Mouse (Mus musculus) macrophage (primary cell): ENCODE results near the gene Npr1. TPM values are rescaled to one million over a fixed set of nuclear protein-coding genes. Genes with fewer than 3 reads are reported as not detected.

Experiments used
- H3K27ac ChIP-seq: fragments of 350-480 bp; formaldehyde crosslinking; 2 replicates; pipeline ENCODE4 v1.9.0; 2021
- H3K36me3 ChIP-seq: fragments of 350-480 bp; formaldehyde crosslinking; 2 replicates; pipeline ENCODE4 v1.9.0; 2021; ENCODE audit errors: inconsistent target
- H3K4me3 ChIP-seq: fragments of 350-480 bp; formaldehyde crosslinking; 2 replicates; pipeline ENCODE4 v1.9.0; 2021; ENCODE audit errors: inconsistent target
- H3K79me2 ChIP-seq: fragments of 350-480 bp; formaldehyde crosslinking; 2 replicates; pipeline ENCODE4 v1.9.0; 2021; ENCODE audit errors: inconsistent target
- WGBS: methylation state at CpG from one replicate; pipeline ENCODE4 v1.1.7; 2026; ENCODE audit warnings: inconsistent platforms; ENCODE audit not compliant: missing documents; 5-methylcytosine and 5-hydroxymethylcytosine counted together
- polyA plus RNA-seq: library from polyadenylated mRNA; stranded (reverse); fragments of 250-400 nt; gene quantifications from 3 replicates; pipeline ENCODE4 v1.2.4, GENCODE M21; 2018; ENCODE audit warnings: inconsistent platforms

The Npr1 gene
- polyA plus RNA-seq, 1 experiment from 2014 or later, result 0.40 TPM

DNA sequence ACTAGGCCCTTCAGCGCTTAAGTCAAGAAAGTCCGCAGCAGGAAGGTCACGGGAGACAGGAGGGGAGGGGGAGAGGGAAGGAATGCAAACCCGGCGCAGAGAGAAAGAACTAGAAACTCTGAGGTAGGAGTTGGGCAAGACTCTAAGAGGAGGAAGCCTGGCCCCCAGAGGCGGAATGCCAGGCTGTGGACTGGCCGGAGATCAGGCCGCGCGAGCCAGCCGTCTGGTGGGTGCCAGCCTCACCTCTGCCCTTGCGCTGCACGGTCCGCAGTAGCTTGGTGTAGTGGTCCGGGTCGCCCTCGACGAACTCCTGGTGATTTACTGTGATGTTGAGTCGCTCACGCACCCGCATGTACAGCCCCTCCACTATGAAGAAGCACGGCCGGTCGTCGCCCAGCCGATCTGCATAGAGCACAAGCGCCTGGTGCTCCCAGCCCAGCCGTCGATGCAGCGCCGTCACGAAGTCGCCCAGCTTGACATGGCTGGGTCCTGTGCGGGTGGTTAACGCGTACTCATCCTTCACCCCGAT is 1.1 kb downstream of the Npr1 start:
- Histone ChIP-seq H3K27ac (no peak overlapping the region), H3K79me2 (no peaks in the 10 kb centered on the region), H3K4me3 (no peak overlapping the region), H3K36me3 (no peaks in the 10 kb centered on the region)
- WGBS, result 32% methylated on average over 36 of the region's 37 CpGs

DNA sequence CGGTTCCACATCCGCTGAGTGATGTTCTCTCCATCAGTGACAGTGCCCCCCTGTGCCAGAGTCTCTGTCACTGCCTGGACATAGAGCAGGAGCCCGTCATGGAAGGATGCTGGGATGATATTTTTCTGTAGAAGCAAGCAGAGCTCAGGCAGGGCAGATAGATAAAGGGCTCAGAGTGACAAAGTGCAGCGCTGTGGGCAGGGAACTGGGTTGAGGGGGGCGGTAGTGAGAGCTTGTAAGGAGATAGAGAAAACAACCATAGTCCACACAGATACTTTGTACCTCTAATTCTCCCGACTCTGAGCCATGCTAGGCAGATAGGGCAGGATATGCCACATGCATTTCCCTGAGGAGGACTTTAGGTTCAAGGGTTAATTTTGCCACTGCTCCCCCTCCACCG is 3.1 kb downstream of the Npr1 start:
- 63% methylated on average over 7 of the region's 7 CpGs for WGBS

DNA sequence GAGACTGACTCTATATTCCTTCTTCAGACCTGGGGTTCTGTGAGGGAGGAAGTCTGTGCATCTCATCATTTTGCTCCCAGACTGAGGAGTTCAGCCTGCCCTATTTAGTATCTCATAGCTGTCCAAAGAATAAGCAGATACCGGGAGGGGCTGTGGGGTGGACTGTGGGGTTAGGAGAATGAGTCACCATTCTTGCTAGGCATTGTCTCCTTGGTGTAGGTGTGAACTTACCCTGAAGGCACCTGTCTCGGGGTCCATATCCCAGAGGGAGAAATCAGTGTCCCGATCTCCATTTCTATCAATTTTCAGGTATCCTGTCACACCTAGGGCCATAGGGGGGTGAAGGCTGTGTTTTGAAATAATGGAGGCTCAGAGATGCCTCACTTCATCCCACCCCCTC is 3.7 kb downstream of the Npr1 start:
- Histone ChIP-seq H3K79me2 (no peaks in the 10 kb centered on the region), H3K27ac (no peak overlapping the region), H3K36me3 (no peaks in the 10 kb centered on the region), H3K4me3 (no peak overlapping the region)
- 90% methylated on average over 3 of the region's 3 CpGs for WGBS

More for the DNA sequence above, 3.1 kb downstream of the Npr1 start:
- no peak overlapping the region for H3K4me3 ChIP-seq
- H3K79me2 ChIP-seq, result no peaks in the 10 kb centered on the region
- H3K27ac ChIP-seq, result no peak overlapping the region
- no peaks in the 10 kb centered on the region for H3K36me3 ChIP-seq

DNA sequence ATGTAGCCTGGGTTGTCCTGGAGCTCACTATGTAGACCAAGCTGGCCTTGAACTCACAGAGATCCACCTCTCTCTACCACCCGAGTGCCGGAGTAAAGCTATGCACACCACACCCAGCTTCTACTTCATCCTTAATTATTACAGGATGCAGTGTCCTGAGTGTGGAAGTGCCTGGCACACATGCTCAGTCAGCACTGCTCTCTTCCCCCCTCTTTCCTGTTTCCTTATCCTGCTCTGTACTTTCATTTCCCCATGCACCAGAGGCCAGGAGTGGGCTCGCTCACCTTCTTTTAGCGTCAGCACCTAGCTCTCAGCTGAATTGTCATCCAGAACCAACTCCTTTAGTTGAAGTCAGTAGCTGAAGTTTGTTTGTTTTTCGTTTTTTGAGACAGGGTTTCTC is 5.4 kb downstream of the Npr1 start:
- no peaks in the 10 kb centered on the region for H3K79me2 ChIP-seq
- 61% methylated on average over 5 of the region's 5 CpGs for WGBS
- no peak overlapping the region for H3K4me3 ChIP-seq
- H3K27ac ChIP-seq, result no peak overlapping the region
- H3K36me3 ChIP-seq, result no peaks in the 10 kb centered on the region

DNA sequence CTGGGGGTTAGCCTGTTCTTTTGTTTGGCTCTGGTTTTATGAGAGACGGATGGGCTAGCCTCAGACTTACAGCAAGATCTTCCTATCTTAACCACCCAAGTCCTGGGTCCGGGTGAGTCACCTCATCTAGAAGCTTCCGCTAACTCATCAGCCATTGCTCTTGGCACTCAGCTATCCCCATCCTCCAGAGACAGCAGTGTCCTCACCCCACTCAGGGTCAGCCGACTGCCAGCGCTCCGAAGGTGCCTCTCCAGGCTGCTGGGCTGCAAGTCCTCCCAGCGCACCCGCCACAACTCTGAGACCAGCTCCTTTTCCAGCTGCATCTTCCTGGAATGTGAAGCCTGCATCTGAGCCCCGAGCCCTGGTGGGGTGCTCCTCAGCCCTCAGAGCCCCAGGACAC is 5.9 kb downstream of the Npr1 start:
- Histone ChIP-seq H3K27ac (no peak overlapping the region), H3K4me3 (no peak overlapping the region), H3K36me3 (no peaks in the 10 kb centered on the region), H3K79me2 (no peaks in the 10 kb centered on the region)
- 96% methylated on average over 9 of the region's 9 CpGs for WGBS

DNA sequence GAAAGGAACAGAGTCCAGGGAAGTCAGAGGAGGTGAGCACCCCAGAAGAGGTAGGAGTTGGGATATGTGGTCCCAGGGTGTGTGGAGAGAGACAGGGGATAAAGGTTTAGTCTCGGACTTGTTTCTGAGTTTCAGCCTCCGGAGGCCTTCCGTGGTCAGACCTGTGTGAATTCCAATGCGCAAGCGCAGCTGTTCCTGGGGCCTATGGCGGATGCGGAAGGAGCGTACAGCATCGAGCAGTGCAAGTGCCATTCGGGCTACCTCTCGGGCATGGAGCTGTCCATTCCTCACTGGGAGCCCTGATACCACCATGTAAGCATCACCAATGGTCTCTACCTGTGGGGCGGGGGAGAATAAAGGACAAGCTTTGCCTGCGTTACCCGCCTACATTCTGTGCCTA is 10.7 kb downstream of the Npr1 start:
- no peaks in the 10 kb centered on the region for H3K79me2 ChIP-seq
- 95% methylated on average over 13 of the region's 14 CpGs for WGBS
- no peaks in the 10 kb centered on the region for H3K36me3 ChIP-seq
- no peak overlapping the region for H3K4me3 ChIP-seq
- no peak overlapping the region for H3K27ac ChIP-seq

DNA sequence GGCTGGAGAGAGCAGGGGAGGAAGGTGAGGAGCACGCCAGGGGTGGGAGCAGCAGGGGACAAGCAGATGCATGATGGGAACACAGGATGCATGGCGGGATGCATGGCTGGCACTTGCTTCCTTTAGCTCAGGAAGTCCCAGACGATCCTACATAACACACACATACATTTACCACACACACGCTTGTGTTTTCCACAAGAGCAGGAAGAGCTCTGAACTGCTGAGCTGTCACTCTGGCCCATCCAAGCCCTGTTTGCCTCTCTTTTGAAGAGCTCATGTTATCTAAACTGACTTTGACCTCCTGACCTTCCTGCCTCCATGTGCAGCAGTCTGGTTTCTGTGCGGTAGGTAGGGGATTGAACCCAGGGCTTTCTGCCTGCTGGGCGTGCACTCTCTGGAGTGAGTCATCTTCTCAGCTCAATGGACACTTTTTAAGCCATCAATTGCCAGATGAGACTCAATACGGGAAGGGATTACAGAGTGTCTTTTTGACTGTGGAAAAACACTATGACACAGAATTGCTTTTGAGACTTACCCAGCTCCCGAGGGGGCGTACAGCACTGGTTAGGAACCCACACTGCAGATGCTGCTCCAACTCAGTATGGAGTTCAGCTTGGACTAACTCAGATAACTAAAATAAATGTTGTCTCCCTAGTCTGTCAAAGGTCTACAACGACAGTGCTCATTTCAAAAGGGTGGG is 14.1 kb downstream of the Npr1 start:
- Histone ChIP-seq H3K36me3 (no peaks in the 10 kb centered on the region), H3K79me2 (no peaks in the 10 kb centered on the region), H3K4me3 (no peak overlapping the region), H3K27ac (no peak overlapping the region)
- 64% methylated on average over 10 of the region's 10 CpGs for WGBS

DNA sequence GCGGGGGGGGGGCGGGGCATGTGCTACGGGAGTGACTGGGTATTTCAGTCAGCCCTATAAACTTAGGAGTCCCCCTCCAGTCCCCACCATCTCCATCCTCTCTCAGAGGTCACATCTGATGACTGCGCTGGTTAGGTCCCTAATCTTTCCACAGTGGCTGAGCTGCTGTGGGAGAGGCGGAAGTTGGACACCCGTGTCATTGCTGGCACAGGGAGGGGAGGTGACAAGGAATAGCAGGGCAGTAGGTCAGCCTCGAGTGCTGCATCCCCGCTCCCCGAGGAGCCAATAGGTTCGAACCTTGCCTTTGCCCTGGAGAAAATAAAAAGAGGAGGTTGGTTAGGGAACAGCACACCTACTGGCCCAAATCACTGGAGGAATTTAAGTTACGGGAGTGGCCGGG is 14.8 kb downstream of the Npr1 start:
- Histone ChIP-seq H3K27ac (no peak overlapping the region), H3K36me3 (no peaks in the 10 kb centered on the region), H3K4me3 (no peak overlapping the region), H3K79me2 (no peaks in the 10 kb centered on the region)
- 61% methylated on average over 12 of the region's 12 CpGs for WGBS

DNA sequence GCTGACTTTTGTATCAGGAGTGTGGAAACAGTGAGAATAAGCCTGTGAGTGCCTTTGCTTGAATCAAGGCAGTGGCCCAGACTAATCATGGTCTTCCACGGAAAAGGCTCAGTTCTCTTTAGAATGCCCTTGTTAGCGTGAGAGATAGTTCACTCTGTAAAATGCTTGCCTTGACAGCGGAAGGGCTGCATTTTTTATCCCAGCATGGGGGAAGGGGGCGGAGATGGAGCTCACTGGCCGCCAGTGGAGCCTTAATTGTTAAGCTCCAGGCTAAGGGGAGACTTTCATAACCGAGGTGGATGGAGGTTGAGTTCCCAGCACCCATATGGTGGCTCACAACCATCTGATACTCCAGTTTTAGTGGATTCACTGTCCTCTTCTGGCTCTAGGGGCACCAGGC is 17.0 kb downstream of the Npr1 start:
- Histone ChIP-seq H3K4me3 (no peak overlapping the region), H3K36me3 (no peaks in the 10 kb centered on the region), H3K79me2 (no peaks in the 10 kb centered on the region), H3K27ac (no peak overlapping the region)
- WGBS, result 94% methylated on average over 6 of the region's 6 CpGs

DNA sequence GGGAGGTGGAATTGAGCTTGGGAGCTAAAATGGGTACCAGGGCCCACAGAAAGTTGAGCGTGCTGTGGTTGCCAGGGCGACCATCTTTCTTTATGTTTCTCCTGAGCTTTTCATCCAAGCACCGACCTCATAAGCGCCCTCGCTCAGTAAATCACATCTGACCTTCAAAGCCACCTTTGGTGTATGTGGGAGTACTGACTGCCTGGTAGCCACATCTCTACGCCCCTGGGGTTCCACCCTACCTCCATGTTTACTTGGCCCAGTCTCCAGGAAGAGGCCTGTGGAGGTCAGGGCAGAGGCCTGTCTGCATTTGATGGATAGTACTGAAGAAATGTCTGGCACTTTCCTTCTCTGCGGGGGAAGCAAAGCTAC is 18.6 kb downstream of the Npr1 start:
- H3K79me2 ChIP-seq, result no peaks in the 10 kb centered on the region
- no peaks in the 10 kb centered on the region for H3K36me3 ChIP-seq
- WGBS, result 85% methylated on average over 7 of the region's 7 CpGs
- H3K27ac ChIP-seq, result peak overlapping the region; percentile 60
- no peak overlapping the region for H3K4me3 ChIP-seq

DNA sequence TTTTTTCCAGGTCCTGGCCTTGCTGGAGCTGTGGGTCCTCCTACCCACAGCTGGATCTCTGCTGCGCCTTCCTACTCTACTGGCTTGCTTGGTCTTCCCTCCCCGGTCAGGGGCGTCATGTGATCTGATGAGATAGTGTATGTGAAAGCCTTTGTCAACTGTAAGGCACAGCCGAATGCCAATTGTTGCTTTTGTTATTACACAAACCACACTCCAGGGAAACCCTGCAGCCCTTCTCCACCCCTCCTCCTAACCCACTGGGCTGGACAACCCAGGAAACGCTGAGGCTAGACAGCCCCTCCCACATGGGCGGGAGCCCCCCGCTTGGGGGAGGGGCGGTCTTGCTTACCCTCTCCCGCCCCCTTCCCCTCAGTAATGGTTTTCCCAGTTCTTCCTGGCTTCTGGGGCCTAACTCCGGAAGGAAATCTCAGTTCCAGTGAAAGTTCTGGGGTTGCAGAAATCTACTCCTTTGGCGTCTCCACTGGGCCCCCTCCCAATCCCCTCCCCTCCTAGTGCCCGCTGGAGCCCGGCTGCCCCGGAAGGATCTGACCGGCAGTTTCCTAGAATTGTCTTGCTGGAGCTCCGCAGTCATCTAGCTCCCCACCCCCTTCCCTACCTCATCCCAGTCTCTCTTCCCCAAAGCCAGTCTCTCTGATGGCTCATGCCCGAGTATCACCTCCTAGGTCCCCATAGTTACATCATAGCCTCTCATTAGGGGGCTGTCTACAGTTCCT is 19.1 kb downstream of the Npr1 start:
- peak overlapping the region; percentile 60 for H3K27ac ChIP-seq
- H3K36me3 ChIP-seq, result no peaks in the 10 kb centered on the region
- WGBS, result 15% methylated on average over 17 of the region's 17 CpGs
- H3K79me2 ChIP-seq, result no peaks in the 10 kb centered on the region
- no peak overlapping the region for H3K4me3 ChIP-seq

DNA sequence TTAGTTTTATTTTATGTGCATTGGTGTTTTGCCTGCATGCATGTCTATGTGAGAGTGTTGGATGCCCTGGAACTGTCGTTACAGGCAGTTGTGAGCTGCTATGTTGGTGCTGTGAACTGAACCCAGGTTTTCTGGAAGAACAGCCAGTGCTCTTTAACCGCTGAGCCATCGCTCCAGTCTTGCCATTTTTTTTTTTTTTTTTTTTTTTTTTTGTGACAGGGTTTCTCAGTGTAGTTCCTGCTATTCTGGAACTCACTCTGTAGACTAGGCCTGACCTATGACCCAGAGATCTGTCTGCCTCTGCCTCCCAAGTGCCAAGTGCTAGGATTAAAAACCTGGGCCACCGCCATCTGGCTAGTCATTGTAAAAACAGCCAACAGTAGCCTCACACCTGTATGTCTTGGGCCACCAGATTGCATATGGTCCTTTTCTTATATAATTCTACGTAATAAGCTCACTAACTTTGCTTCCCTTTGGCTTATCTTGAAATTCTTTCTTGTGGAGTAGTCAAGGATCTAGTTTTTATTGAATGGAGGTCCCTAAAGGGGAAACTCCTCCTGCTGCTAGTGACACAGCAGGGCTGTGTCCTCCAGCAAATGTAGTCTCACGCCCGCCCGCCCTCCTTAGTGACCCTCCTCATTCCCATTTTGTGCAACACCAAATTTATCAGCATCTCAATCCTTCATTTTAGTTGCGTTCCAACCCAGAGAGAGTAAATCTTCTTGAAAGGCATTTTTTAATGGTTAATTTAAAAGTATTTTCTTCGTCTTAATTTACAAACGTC is 20.1 kb downstream of the Npr1 start:
- 84% methylated on average over 11 of the region's 11 CpGs for WGBS
- H3K79me2 ChIP-seq, result no peaks in the 10 kb centered on the region
- H3K4me3 ChIP-seq, result no peak overlapping the region
- H3K27ac ChIP-seq, result peak overlapping the region; percentile 60
- no peaks in the 10 kb centered on the region for H3K36me3 ChIP-seq

DNA sequence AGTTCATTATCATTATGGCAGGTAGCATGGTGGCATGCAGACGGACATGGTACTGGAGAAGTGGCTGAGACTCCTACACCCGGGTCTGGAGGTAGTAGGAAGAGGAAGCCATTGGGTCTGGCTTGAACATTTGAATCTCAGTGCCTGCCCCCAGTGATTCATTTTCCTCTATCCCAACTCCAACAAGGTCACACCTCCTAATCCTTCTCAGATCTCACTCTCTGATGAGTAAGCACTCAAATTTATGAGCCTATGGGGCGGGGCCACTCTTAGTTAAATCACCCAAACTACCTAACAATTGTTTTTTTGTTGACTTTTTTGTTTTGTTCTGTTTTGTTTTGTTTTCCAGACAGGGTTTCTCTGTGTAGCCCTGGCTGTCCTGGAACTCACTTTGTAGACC is 21.7 kb downstream of the Npr1 start:
- 93% methylated on average over 3 of the region's 3 CpGs for WGBS
- Histone ChIP-seq H3K79me2 (no peaks in the 10 kb centered on the region), H3K4me3 (no peak overlapping the region), H3K27ac (no peak overlapping the region), H3K36me3 (no peaks in the 10 kb centered on the region)

DNA sequence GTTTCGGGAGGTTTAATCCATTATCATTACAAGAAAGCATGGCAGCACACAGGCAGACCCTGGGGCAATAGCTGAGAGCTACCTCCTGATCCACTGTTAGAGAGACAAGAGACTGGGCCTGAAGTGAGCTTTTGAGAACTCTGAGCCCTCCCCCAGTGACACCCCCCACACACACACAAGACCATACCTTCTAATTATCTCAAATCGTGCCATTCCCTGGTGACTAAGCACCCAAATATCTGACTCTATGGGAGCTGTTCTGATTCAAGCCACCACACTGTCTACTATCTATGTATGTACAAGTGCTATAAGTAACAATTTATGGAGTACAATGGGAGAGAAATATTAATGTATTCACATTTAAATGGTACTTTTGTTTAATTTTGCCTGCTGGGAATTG is 24.9 kb downstream of the Npr1 start:
- Histone ChIP-seq H3K79me2 (no peaks in the 10 kb centered on the region), H3K4me3 (no peak overlapping the region), H3K27ac (no peak overlapping the region), H3K36me3 (no peaks in the 10 kb centered on the region)
- 100% methylated on average over 1 of the region's 2 CpGs for WGBS

DNA sequence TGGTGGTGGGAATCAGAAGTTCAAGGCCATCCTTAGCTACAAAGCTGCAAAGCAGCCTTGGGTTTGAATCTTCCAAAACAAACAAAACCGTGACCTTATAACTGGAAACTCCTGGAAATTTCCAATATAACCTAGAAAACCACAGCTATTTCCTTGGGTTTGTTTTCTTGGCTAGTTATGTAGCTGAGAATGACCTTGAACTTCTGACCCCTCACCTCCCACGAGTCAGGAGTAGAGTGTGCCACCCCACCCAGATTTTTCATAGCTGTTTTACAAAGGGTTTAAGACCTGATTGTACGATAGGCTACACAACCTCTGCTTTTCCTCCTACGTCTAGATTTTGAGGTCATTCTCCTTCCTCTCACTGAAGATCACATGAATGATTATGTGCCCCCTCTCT is 28.5 kb downstream of the Npr1 start:
- Histone ChIP-seq H3K27ac (no peak overlapping the region), H3K4me3 (no peak overlapping the region), H3K36me3 (no peaks in the 10 kb centered on the region), H3K79me2 (no peaks in the 10 kb centered on the region)
- WGBS, result 83% methylated on average over 4 of the region's 4 CpGs
